Mouse (Mus musculus): ENCODE measurements around the gene Csnk2a2. TPM values are rescaled to one million over a fixed set of nuclear protein-coding genes. Genes with fewer than 3 reads are reported as not detected.

Csnk2a2 gene
- polyA plus RNA-seq, 1 experiment = 125 TPM

GRCm38 (mm10) chr8:95516928-95517327 is 27.1 kb upstream of the Csnk2a2 start:
- H3K27me3 ChIP-seq (ENCODE audit: control insufficient read depth, insufficient read depth, low read length) = no peaks in the 10 kb centered on the region
- TF ChIP-seq CTCF (IDR thresholded peaks at IDR 0.05; ENCODE audit: control insufficient read depth, insufficient read depth, insufficient replicate concordance, low read depth, low read length) (no peak), POLR2A (IDR thresholded peaks at IDR 0.05; ENCODE audit: control insufficient read depth, low read depth, low read length) (no peak)
- no peaks in the 10 kb centered on the region for H3K36me3 ChIP-seq (ENCODE audit: control insufficient read depth, insufficient read depth, low read length)
- no peak overlapping the region for H3K27ac ChIP-seq (ENCODE audit: control insufficient read depth, insufficient read depth, low read depth, low read length)
- no peaks in the 10 kb centered on the region for H3K4me1 ChIP-seq (ENCODE audit: control insufficient read depth, insufficient read depth, low read length)
- H3K4me3 ChIP-seq (ENCODE audit: control insufficient read depth, low read depth, low read length) = no peak overlapping the region

GRCm38 (mm10) chr8:95513219-95513618 is 23.4 kb upstream of the Csnk2a2 start:
- Histone ChIP-seq H3K4me1 (ENCODE audit: control insufficient read depth, insufficient read depth, low read length) (no peaks in the 10 kb centered on the region), H3K36me3 (ENCODE audit: control insufficient read depth, insufficient read depth, low read length) (no peaks in the 10 kb centered on the region), H3K4me3 (ENCODE audit: control insufficient read depth, low read depth, low read length) (no peak overlapping the region), H3K27me3 (ENCODE audit: control insufficient read depth, insufficient read depth, low read length) (no peaks in the 10 kb centered on the region), H3K27ac (ENCODE audit: control insufficient read depth, insufficient read depth, low read depth, low read length) (no peak overlapping the region)
- TF ChIP-seq CTCF (IDR thresholded peaks at IDR 0.05; ENCODE audit: control insufficient read depth, insufficient read depth, insufficient replicate concordance, low read depth, low read length) = no peak
- TF ChIP-seq POLR2A (IDR thresholded peaks at IDR 0.05; ENCODE audit: control insufficient read depth, low read depth, low read length) = no peak

GRCm38 (mm10) chr8:95512257-95512656 is 22.4 kb upstream of the Csnk2a2 start:
- Histone ChIP-seq H3K4me1 (ENCODE audit: control insufficient read depth, insufficient read depth, low read length) (no peaks in the 10 kb centered on the region), H3K27me3 (ENCODE audit: control insufficient read depth, insufficient read depth, low read length) (no peaks in the 10 kb centered on the region), H3K27ac (ENCODE audit: control insufficient read depth, insufficient read depth, low read depth, low read length) (no peak overlapping the region), H3K4me3 (ENCODE audit: control insufficient read depth, low read depth, low read length) (no peak overlapping the region), H3K36me3 (ENCODE audit: control insufficient read depth, insufficient read depth, low read length) (no peaks in the 10 kb centered on the region)
- TF ChIP-seq CTCF (IDR thresholded peaks at IDR 0.05; ENCODE audit: control insufficient read depth, insufficient read depth, insufficient replicate concordance, low read depth, low read length) (no peak), POLR2A (IDR thresholded peaks at IDR 0.05; ENCODE audit: control insufficient read depth, low read depth, low read length) (no peak)

- H3K27me3 ChIP-seq (ENCODE audit: control insufficient read depth, insufficient read depth, low read length) = no peaks in the 10 kb centered on the region
- H3K36me3 ChIP-seq (ENCODE audit: control insufficient read depth, insufficient read depth, low read length) = no peaks in the 10 kb centered on the region
- no peak overlapping the region for H3K27ac ChIP-seq (ENCODE audit: control insufficient read depth, insufficient read depth, low read depth, low read length)
- no peak overlapping the region for H3K4me3 ChIP-seq (ENCODE audit: control insufficient read depth, low read depth, low read length)
- TF ChIP-seq POLR2A (IDR thresholded peaks at IDR 0.05; ENCODE audit: control insufficient read depth, low read depth, low read length) = no peak
- TF ChIP-seq CTCF (IDR thresholded peaks at IDR 0.05; ENCODE audit: control insufficient read depth, insufficient read depth, insufficient replicate concordance, low read depth, low read length) = peak; percentile 65; the same call in 1 of the 2 replicates
- peaks cover 3% of the 10 kb centered on the region; the same call in 1 of the 2 replicates for H3K4me1 ChIP-seq (ENCODE audit: control insufficient read depth, insufficient read depth, low read length)
Observed at GRCm38 (mm10) chr8:95506245-95506644, 16.4 kb upstream of the Csnk2a2 start.

- H3K27me3 ChIP-seq (ENCODE audit: control insufficient read depth, insufficient read depth, low read length) = no peaks in the 10 kb centered on the region
- no peak overlapping the region for H3K4me3 ChIP-seq (ENCODE audit: control insufficient read depth, low read depth, low read length)
- H3K4me1 ChIP-seq (ENCODE audit: control insufficient read depth, insufficient read depth, low read length) = peaks cover 3% of the 10 kb centered on the region; the same call in 1 of the 2 replicates
- TF ChIP-seq POLR2A (IDR thresholded peaks at IDR 0.05; ENCODE audit: control insufficient read depth, low read depth, low read length) (no peak), CTCF (IDR thresholded peaks at IDR 0.05; ENCODE audit: control insufficient read depth, insufficient read depth, insufficient replicate concordance, low read depth, low read length) (no peak)
- H3K36me3 ChIP-seq (ENCODE audit: control insufficient read depth, insufficient read depth, low read length) = no peaks in the 10 kb centered on the region
- H3K27ac ChIP-seq (ENCODE audit: control insufficient read depth, insufficient read depth, low read depth, low read length) = no peak overlapping the region
Observed at GRCm38 (mm10) chr8:95505606-95506005, 15.8 kb upstream of the Csnk2a2 start.

- Histone ChIP-seq H3K36me3 (ENCODE audit: control insufficient read depth, insufficient read depth, low read length) (no peaks in the 10 kb centered on the region), H3K27me3 (ENCODE audit: control insufficient read depth, insufficient read depth, low read length) (no peaks in the 10 kb centered on the region), H3K4me1 (ENCODE audit: control insufficient read depth, insufficient read depth, low read length) (peaks cover 3% of the 10 kb centered on the region; the same call in 1 of the 2 replicates), H3K27ac (ENCODE audit: control insufficient read depth, insufficient read depth, low read depth, low read length) (no peak overlapping the region), H3K4me3 (ENCODE audit: control insufficient read depth, low read depth, low read length) (no peak overlapping the region)
- TF ChIP-seq POLR2A (IDR thresholded peaks at IDR 0.05; ENCODE audit: control insufficient read depth, low read depth, low read length) (no peak), CTCF (IDR thresholded peaks at IDR 0.05; ENCODE audit: control insufficient read depth, insufficient read depth, insufficient replicate concordance, low read depth, low read length) (no peak)
Observed at GRCm38 (mm10) chr8:95504835-95505234, 15.0 kb upstream of the Csnk2a2 start.

GRCm38 (mm10) chr8:95502431-95502830 is 12.6 kb upstream of the Csnk2a2 start:
- Histone ChIP-seq H3K27ac (ENCODE audit: control insufficient read depth, insufficient read depth, low read depth, low read length) (no peak overlapping the region), H3K4me1 (ENCODE audit: control insufficient read depth, insufficient read depth, low read length) (peaks cover 3% of the 10 kb centered on the region; the same call in 1 of the 2 replicates), H3K36me3 (ENCODE audit: control insufficient read depth, insufficient read depth, low read length) (no peaks in the 10 kb centered on the region), H3K4me3 (ENCODE audit: control insufficient read depth, low read depth, low read length) (no peak overlapping the region), H3K27me3 (ENCODE audit: control insufficient read depth, insufficient read depth, low read length) (no peaks in the 10 kb centered on the region)
- TF ChIP-seq CTCF (IDR thresholded peaks at IDR 0.05; ENCODE audit: control insufficient read depth, insufficient read depth, insufficient replicate concordance, low read depth, low read length) (no peak), POLR2A (IDR thresholded peaks at IDR 0.05; ENCODE audit: control insufficient read depth, low read depth, low read length) (no peak)

GRCm38 (mm10) chr8:95500436-95500835 is 10.6 kb upstream of the Csnk2a2 start:
- H3K36me3 ChIP-seq (ENCODE audit: control insufficient read depth, insufficient read depth, low read length) = no peaks in the 10 kb centered on the region
- H3K4me3 ChIP-seq (ENCODE audit: control insufficient read depth, low read depth, low read length) = no peak overlapping the region
- peaks cover 3% of the 10 kb centered on the region; the same call in 1 of the 2 replicates for H3K4me1 ChIP-seq (ENCODE audit: control insufficient read depth, insufficient read depth, low read length)
- TF ChIP-seq POLR2A (IDR thresholded peaks at IDR 0.05; ENCODE audit: control insufficient read depth, low read depth, low read length) = no peak
- no peak for TF ChIP-seq CTCF (IDR thresholded peaks at IDR 0.05; ENCODE audit: control insufficient read depth, insufficient read depth, insufficient replicate concordance, low read depth, low read length)
- no peaks in the 10 kb centered on the region for H3K27me3 ChIP-seq (ENCODE audit: control insufficient read depth, insufficient read depth, low read length)
- no peak overlapping the region for H3K27ac ChIP-seq (ENCODE audit: control insufficient read depth, insufficient read depth, low read depth, low read length)

All from testis, adult 2 months (tissue).